Mouse (Mus musculus): ENCODE data around the gene Mylk. TPM values are rescaled to one million over a fixed set of nuclear protein-coding genes. Genes with fewer than 3 reads are reported as not detected.

Gene Mylk
- polyA plus RNA-seq, 1 experiment = 90.1 TPM

GRCm38 (mm10) chr16:34941915-34942314, 196.9 kb downstream of the Mylk start:
- Histone ChIP-seq H3K9me3 (no peaks in the 10 kb centered on the region), H3K36me3 (replicated peaks; ENCODE audit: low read length) (peaks cover 90% of the 10 kb centered on the region), H3K27me3 (replicated peaks) (no peaks in the 10 kb centered on the region), H3K4me3 (replicated peaks) (no peak overlapping the region), H3K4me1 (peaks cover 98% of the 10 kb centered on the region)
- TF ChIP-seq FLI1 (IDR thresholded peaks at IDR 0.05; ENCODE audit: low read length) (no peak), GATA1 (IDR thresholded peaks at IDR 0.05; ENCODE audit: borderline replicate concordance, low read length) (no peak)

- TF ChIP-seq GATA1 (IDR thresholded peaks at IDR 0.05; ENCODE audit: borderline replicate concordance, low read length) (no peak), FLI1 (IDR thresholded peaks at IDR 0.05; ENCODE audit: low read length) (no peak)
- no peak overlapping the region for H3K4me3 ChIP-seq (replicated peaks)
- peaks cover 98% of the 10 kb centered on the region for H3K4me1 ChIP-seq
- peaks cover 96% of the 10 kb centered on the region for H3K36me3 ChIP-seq (replicated peaks; ENCODE audit: low read length)
- H3K27me3 ChIP-seq (replicated peaks) = no peaks in the 10 kb centered on the region
- no peaks in the 10 kb centered on the region for H3K9me3 ChIP-seq
Observed at GRCm38 (mm10) chr16:34946301-34946700, 201.3 kb downstream of the Mylk start.

GRCm38 (mm10) chr16:34950935-34951334, 205.9 kb downstream of the Mylk start:
- H3K36me3 ChIP-seq (replicated peaks; ENCODE audit: low read length) = peaks cover 91% of the 10 kb centered on the region
- H3K4me3 ChIP-seq (replicated peaks) = peak overlapping the region; percentile 15
- TF ChIP-seq GATA1 (IDR thresholded peaks at IDR 0.05; ENCODE audit: borderline replicate concordance, low read length) = no peak
- no peak for TF ChIP-seq FLI1 (IDR thresholded peaks at IDR 0.05; ENCODE audit: low read length)
- 0 out of 2 replicates have a peak, but pooled peaks cover 3% of the 10 kb centered on the region for H3K9me3 ChIP-seq
- no peaks in the 10 kb centered on the region for H3K27me3 ChIP-seq (replicated peaks)
- peaks cover 98% of the 10 kb centered on the region for H3K4me1 ChIP-seq

- H3K4me3 ChIP-seq (replicated peaks) = peak overlapping the region; percentile 75
- 0 out of 2 replicates have a peak, but pooled peaks cover 3% of the 10 kb centered on the region for H3K9me3 ChIP-seq
- no peaks in the 10 kb centered on the region for H3K27me3 ChIP-seq (replicated peaks)
- peaks cover 98% of the 10 kb centered on the region for H3K4me1 ChIP-seq
- H3K36me3 ChIP-seq (replicated peaks; ENCODE audit: low read length) = peaks cover 91% of the 10 kb centered on the region
- no peak for TF ChIP-seq FLI1 (IDR thresholded peaks at IDR 0.05; ENCODE audit: low read length)
- no peak for TF ChIP-seq GATA1 (IDR thresholded peaks at IDR 0.05; ENCODE audit: borderline replicate concordance, low read length)
Observed at GRCm38 (mm10) chr16:34952254-34952653, 207.2 kb downstream of the Mylk start.

GRCm38 (mm10) chr16:34952798-34953197, 207.8 kb downstream of the Mylk start:
- peaks cover 91% of the 10 kb centered on the region for H3K36me3 ChIP-seq (replicated peaks; ENCODE audit: low read length)
- H3K9me3 ChIP-seq = 0 out of 2 replicates have a peak, but pooled peaks cover 3% of the 10 kb centered on the region
- no peaks in the 10 kb centered on the region for H3K27me3 ChIP-seq (replicated peaks)

GRCm38 (mm10) chr16:34953501-34953900, 208.5 kb downstream of the Mylk start:
- H3K4me1 ChIP-seq = peaks cover 98% of the 10 kb centered on the region
- H3K36me3 ChIP-seq (replicated peaks; ENCODE audit: low read length) = peaks cover 91% of the 10 kb centered on the region
- H3K9me3 ChIP-seq = 0 out of 2 replicates have a peak, but pooled peaks cover 3% of the 10 kb centered on the region
- H3K27me3 ChIP-seq (replicated peaks) = no peaks in the 10 kb centered on the region
- TF ChIP-seq FLI1 (IDR thresholded peaks at IDR 0.05; ENCODE audit: low read length) = no peak
- TF ChIP-seq GATA1 (IDR thresholded peaks at IDR 0.05; ENCODE audit: borderline replicate concordance, low read length) = no peak
- H3K4me3 ChIP-seq (replicated peaks) = no peak overlapping the region

More at GRCm38 (mm10) chr16:34952798-34953197, 207.8 kb downstream of the Mylk start:
- Histone ChIP-seq H3K4me1 (peaks cover 98% of the 10 kb centered on the region), H3K4me3 (replicated peaks) (peak overlapping the region; percentile 75)
- no peak for TF ChIP-seq GATA1 (IDR thresholded peaks at IDR 0.05; ENCODE audit: borderline replicate concordance, low read length)
- no peak for TF ChIP-seq FLI1 (IDR thresholded peaks at IDR 0.05; ENCODE audit: low read length)

GRCm38 (mm10) chr16:34957487-34958230, 212.6 kb downstream of the Mylk start:
- peaks cover 97% of the 10 kb centered on the region for H3K4me1 ChIP-seq
- peaks cover 98% of the 10 kb centered on the region for H3K36me3 ChIP-seq (replicated peaks; ENCODE audit: low read length)
- TF ChIP-seq GATA1 (IDR thresholded peaks at IDR 0.05; ENCODE audit: borderline replicate concordance, low read length) (no peak), FLI1 (IDR thresholded peaks at IDR 0.05; ENCODE audit: low read length) (no peak)

GRCm38 (mm10) chr16:34958667-34959066, 213.7 kb downstream of the Mylk start:
- 0 out of 2 replicates have a peak, but pooled peaks cover 3% of the 10 kb centered on the region for H3K9me3 ChIP-seq
- no peaks in the 10 kb centered on the region for H3K27me3 ChIP-seq (replicated peaks)
- TF ChIP-seq GATA1 (IDR thresholded peaks at IDR 0.05; ENCODE audit: borderline replicate concordance, low read length) (no peak), FLI1 (IDR thresholded peaks at IDR 0.05; ENCODE audit: low read length) (no peak)
- H3K4me1 ChIP-seq = peaks cover 97% of the 10 kb centered on the region
- no peak overlapping the region for H3K4me3 ChIP-seq (replicated peaks)
- peaks cover 98% of the 10 kb centered on the region for H3K36me3 ChIP-seq (replicated peaks; ENCODE audit: low read length)

More at GRCm38 (mm10) chr16:34957487-34958230, 212.6 kb downstream of the Mylk start:
- Histone ChIP-seq H3K9me3 (0 out of 2 replicates have a peak, but pooled peaks cover 3% of the 10 kb centered on the region), H3K4me3 (replicated peaks) (no peak overlapping the region), H3K27me3 (replicated peaks) (no peaks in the 10 kb centered on the region)

GRCm38 (mm10) chr16:34959261-34959660, 214.3 kb downstream of the Mylk start:
- Histone ChIP-seq H3K4me1 (peaks cover 97% of the 10 kb centered on the region), H3K36me3 (replicated peaks; ENCODE audit: low read length) (peaks cover 98% of the 10 kb centered on the region), H3K4me3 (replicated peaks) (no peak overlapping the region), H3K9me3 (0 out of 2 replicates have a peak, but pooled peaks cover 3% of the 10 kb centered on the region), H3K27me3 (replicated peaks) (no peaks in the 10 kb centered on the region)
- no peak for TF ChIP-seq GATA1 (IDR thresholded peaks at IDR 0.05; ENCODE audit: borderline replicate concordance, low read length)
- no peak for TF ChIP-seq FLI1 (IDR thresholded peaks at IDR 0.05; ENCODE audit: low read length)

GRCm38 (mm10) chr16:34960243-34960642, 215.2 kb downstream of the Mylk start:
- no peak overlapping the region for H3K4me3 ChIP-seq (replicated peaks)
- peaks cover 98% of the 10 kb centered on the region for H3K36me3 ChIP-seq (replicated peaks; ENCODE audit: low read length)
- H3K27me3 ChIP-seq (replicated peaks) = no peaks in the 10 kb centered on the region
- H3K4me1 ChIP-seq = peaks cover 97% of the 10 kb centered on the region
- H3K9me3 ChIP-seq = no peaks in the 10 kb centered on the region
- TF ChIP-seq FLI1 (IDR thresholded peaks at IDR 0.05; ENCODE audit: low read length) = no peak
- TF ChIP-seq GATA1 (IDR thresholded peaks at IDR 0.05; ENCODE audit: borderline replicate concordance, low read length) = no peak

Measured in megakaryocyte, embryonic 14.5 days (primary cell).